Mouse (Mus musculus) A20 (cell line): ENCODE data around the gene Ppp4r3b.

Experiments used
- DNase-seq: peaks from one replicate; pipeline ENCODE4 v3.0.0-alpha.2; 2011; ENCODE audit warnings: low read depth, low spot score

Ppp4r3b gene

DNA sequence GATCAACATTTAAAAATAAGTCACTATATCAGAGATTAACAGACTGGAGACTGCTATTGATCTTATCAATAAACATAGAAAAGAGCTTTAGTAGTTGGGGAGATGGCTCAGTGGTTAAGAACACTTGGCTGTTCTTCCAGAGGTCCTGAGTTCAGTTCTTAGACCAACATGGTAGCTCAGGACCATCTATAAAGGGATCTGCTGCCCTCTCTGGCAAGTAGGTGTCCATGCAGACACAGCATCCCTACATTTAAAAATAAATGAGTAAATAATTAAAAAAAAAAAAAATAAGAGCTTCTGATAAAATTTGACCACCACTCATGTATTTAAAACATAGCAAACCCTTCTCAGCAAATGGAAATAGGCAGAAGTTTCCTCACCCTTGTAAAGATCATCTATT is 65.4 kb downstream of the Ppp4r3b start:
- DNase-seq = no peak

DNA sequence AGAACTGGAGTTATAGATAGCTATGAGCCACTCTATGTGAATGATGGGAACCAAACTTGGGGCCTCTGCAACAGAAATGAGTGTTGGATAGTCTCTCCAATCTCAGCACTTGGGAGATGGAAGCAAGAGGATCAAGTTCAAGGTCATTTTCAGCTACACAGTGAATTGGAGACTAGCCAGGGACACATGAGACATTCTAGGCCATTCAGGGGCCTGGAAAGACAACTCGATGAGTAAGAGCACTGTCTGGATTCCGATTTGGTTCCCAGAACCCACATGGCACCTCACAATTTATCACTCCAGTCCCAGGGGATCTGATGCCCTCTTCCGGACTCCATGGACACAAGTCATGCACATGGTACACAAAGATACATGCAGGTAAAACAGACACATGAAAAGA is 65.9 kb downstream of the Ppp4r3b start:
- no peak for DNase-seq

- DNase-seq = no peak
Observed at GRCm38 (mm10) chr11:29239353-29239752, 66.7 kb downstream of the Ppp4r3b start.

DNA sequence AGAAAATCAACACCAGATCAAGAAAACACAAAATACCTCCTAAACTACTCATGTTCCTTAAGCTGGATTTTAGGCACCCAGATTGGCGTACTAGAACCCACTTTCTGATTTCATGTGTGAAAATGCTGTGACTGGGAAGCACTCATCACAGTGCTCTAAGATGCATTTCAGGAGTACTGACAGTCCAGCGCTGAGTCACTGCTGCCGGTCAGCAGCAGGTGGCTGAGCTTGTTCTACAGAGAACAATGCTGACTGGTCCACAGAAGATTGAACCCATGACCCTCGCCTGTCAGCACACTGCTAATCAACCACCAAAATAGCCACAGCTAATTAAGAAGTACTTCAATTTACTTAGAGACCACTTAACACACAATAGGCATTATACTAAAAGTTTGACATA is 69.3 kb downstream of the Ppp4r3b start:
- DNase-seq = no peak

- no peak for DNase-seq
Observed at GRCm38 (mm10) chr11:29245988-29246387, 73.3 kb downstream of the Ppp4r3b start.

GRCm38 (mm10) chr11:29246883-29247650 is 74.4 kb downstream of the Ppp4r3b start, which contains the start of gene Cfap36:
Cfap36 (minus strand) TSS chr11:29247409.
- DNase-seq = peak; percentile 96

- DNase-seq = no peak
Observed at GRCm38 (mm10) chr11:29247725-29248124, 75.0 kb downstream of the Ppp4r3b start.

GRCm38 (mm10) chr11:29248386-29248785 is 75.7 kb downstream of the Ppp4r3b start:
- DNase-seq = no peak

DNA sequence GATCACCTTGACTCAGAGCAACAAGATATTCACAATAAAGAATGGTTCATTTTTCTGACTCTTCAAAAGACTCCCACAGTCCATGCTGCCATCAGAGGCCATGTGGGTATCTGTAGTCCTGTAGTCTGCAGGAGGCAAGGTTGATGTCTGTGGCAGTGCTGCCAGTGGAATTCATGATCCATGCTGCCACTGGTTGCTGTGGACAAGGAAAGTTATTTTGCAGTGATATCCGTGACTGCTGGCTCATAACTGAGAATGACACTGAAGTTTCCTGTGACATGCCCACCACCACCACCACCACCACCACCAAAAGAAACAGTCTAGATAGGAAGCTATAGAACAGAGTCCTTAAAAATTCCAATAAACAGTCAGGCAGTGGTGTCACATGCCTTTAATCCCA is 82.0 kb downstream of the Ppp4r3b start:
- no peak for DNase-seq

DNA sequence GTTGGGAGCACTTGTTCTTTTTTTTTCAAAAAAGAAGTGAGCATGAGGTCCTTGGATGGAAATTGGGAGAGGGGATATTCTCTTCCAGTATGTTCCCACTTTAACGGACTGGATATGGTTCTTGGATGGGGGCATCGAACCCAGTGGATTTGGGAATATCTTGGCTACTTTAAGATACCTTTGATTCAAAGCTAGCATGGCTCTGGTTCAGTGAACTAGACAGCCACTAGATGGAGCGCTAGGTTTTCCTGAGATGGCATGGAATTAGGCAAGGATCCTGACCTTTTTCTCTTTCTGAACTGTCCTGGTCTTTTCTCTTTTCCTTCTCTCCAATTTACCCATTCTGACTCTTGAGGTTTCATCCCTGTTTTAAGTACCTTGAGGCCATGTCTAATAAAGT is 95.1 kb downstream of the Ppp4r3b start:
- peak; percentile 17 for DNase-seq
